In the genomic region with DNA sequence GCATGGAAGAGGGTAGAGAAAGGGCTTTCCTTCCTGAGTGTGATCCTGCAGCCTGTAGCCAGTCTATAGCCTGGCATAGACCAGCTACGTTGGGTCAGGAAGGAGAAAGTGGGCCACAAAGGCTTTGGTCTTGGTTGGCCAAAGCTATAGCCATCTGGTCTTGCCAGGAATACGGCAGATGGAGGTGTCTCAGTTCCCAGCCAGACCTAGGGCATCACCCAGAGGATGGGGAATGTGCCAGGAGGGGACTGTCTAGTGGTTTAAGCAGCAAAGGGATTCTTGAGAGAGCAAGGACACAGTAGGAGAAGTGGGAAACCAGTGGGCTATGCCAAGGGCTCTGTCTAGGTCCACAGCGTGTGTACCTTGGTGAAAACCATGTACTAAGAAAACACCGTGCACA, we compare ENCODE assay signal across 31 mouse cellular contexts.
DNase-seq lines count a peak whose midpoint lies in the region; ATAC-seq and TF ChIP-seq lines count a peak whose summit lies in the region.
"Had no signal": no experiment of that assay in that cellular context is flagged by ENCODE, and none has a peak within 500 bp of the region (broad histone marks: within the 10 kb centered on the region; RNA-seq: fewer than 3 reads in every experiment).

No protein-coding gene starts in this region.

- H3K4me1 ChIP-seq in midbrain, postnatal 0 days (ENCODE audit: insufficient read depth, low read length), result no peaks in the 10 kb centered on the region
- 0 out of 2 replicates have a peak, but pooled peaks cover 5% of the 10 kb centered on the region for H3K4me1 ChIP-seq in midbrain, embryonic 13.5 days (replicated peaks)
- H3K4me1 ChIP-seq: embryonic facial prominence, embryonic 13.5 days; forebrain, embryonic 12.5 days; hindbrain, embryonic 12.5 days; kidney, embryonic 15.5 days; liver, embryonic 12.5 days; midbrain, embryonic 15.5 days had no signal

- H3K4me2 ChIP-seq in midbrain, postnatal 0 days (ENCODE audit: low read depth, low read length, poor library complexity, severe bottlenecking), result no peak overlapping the region
- no peak overlapping the region for H3K4me2 ChIP-seq in midbrain, embryonic 13.5 days (replicated peaks)
- H3K4me2 ChIP-seq: embryonic facial prominence, embryonic 13.5 days; forebrain, embryonic 12.5 days; hindbrain, embryonic 12.5 days; kidney, embryonic 15.5 days; liver, embryonic 12.5 days; midbrain, embryonic 15.5 days had no signal

- WGBS in midbrain, postnatal 0 days, result 90% methylated on average over 4 of the region's 4 CpGs
- 85% methylated on average over 4 of the region's 4 CpGs for WGBS in midbrain, embryonic 13.5 days

- intact Hi-C loops in gastrocnemius, adult 2 months (cut with DNase I), result no loop called here

- TF ChIP-seq CTCF in midbrain, postnatal 0 days (IDR thresholded peaks at IDR 0.05), result no peak
- no peak for TF ChIP-seq CTCF in gastrocnemius, adult 2 months (IDR thresholded peaks at IDR 0.05)

- H3K27ac ChIP-seq in midbrain, postnatal 0 days (ENCODE audit: low read depth, low read length), result no peak overlapping the region
- no peak overlapping the region for H3K27ac ChIP-seq in midbrain, embryonic 13.5 days
- no peak overlapping the region for H3K27ac ChIP-seq in gastrocnemius, adult 2 months
- H3K27ac ChIP-seq: embryonic facial prominence, embryonic 13.5 days; forebrain, embryonic 12.5 days; hindbrain, embryonic 12.5 days; kidney, embryonic 15.5 days; layer of hippocampus, adult 2 months; left cerebral cortex, adult 2 months; liver, embryonic 12.5 days; macrophage; midbrain, embryonic 15.5 days had no signal

- DNase-seq in midbrain, postnatal 0 days (ENCODE audit: low spot score), result peak; percentile 59
- DNase-seq in cerebellum, adult 18-20 months, result peak; percentile 90 to 94
- peak; percentile 96 to 97 for DNase-seq in cerebellum, postnatal 10 days
- no peak for DNase-seq in gastrocnemius, adult 2 months
- DNase-seq in heart, adult 8-10 months (ENCODE audit: low spot score), result no peak
- DNase-seq: adrenal gland, adult 2 months; B cell, adult 2 months; forebrain, postnatal 0 days; gastrocnemius, postnatal 10 days; heart, postnatal 14 days; kidney, adult 11 months; kidney, postnatal 36 days; liver, postnatal 0 days; right cerebral cortex, postnatal 25 days; spleen, adult 18-20 months; thymus, adult 18-20 months; thymus, postnatal 25 days had no signal

- H3K4me3 ChIP-seq in midbrain, postnatal 0 days (ENCODE audit: low read depth, low read length), result no peak overlapping the region
- H3K4me3 ChIP-seq in midbrain, embryonic 13.5 days (replicated peaks), result no peak overlapping the region
- H3K4me3 ChIP-seq in gastrocnemius, adult 2 months, result no peak overlapping the region
- H3K4me3 ChIP-seq: embryonic facial prominence, embryonic 13.5 days; erythroblast, embryonic 14.5 days; forebrain, embryonic 12.5 days; hindbrain, embryonic 12.5 days; kidney, embryonic 15.5 days; layer of hippocampus, adult 2 months; left cerebral cortex, adult 2 months; liver, embryonic 12.5 days; midbrain, embryonic 15.5 days had no signal

- H3K9ac ChIP-seq in midbrain, postnatal 0 days (replicated peaks; ENCODE audit: low read length, poor library complexity, severe bottlenecking), result no peak overlapping the region
- H3K9ac ChIP-seq in midbrain, embryonic 13.5 days (replicated peaks), result no peak overlapping the region
- H3K9ac ChIP-seq: embryonic facial prominence, embryonic 13.5 days; forebrain, embryonic 12.5 days; forebrain, postnatal 0 days; hindbrain, embryonic 12.5 days; kidney, embryonic 15.5 days; liver, embryonic 12.5 days; liver, postnatal 0 days; midbrain, embryonic 15.5 days had no signal

- ATAC-seq in midbrain, postnatal 0 days (ENCODE audit: low FRiP score), result no peak
- no peak for ATAC-seq in midbrain, embryonic 13.5 days
- no peak for ATAC-seq in erythroblast, adult 5-6 weeks (replicated peaks; ENCODE audit: low FRiP score, poor library complexity, severe bottlenecking)
- ATAC-seq: activated CD4-positive, CD25-positive, alpha-beta regulatory T cell, adult 4 months; forebrain, postnatal 0 days; inflammation-experienced regulatory T-cells, adult 6 months; liver, embryonic 12.5 days; liver, postnatal 0 days; midbrain, embryonic 15.5 days had no signal

- no peaks in the 10 kb centered on the region for H3K9me3 ChIP-seq in midbrain, postnatal 0 days (ENCODE audit: low read length)
- no peaks in the 10 kb centered on the region for H3K9me3 ChIP-seq in midbrain, embryonic 13.5 days
- H3K9me3 ChIP-seq: embryonic facial prominence, embryonic 13.5 days; forebrain, embryonic 12.5 days; hindbrain, embryonic 12.5 days; kidney, embryonic 15.5 days; liver, embryonic 12.5 days; midbrain, embryonic 15.5 days had no signal

- H3K36me3 ChIP-seq in midbrain, postnatal 0 days (ENCODE audit: insufficient read depth, low read length), result no peaks in the 10 kb centered on the region
- H3K36me3 ChIP-seq in midbrain, embryonic 13.5 days, result no peaks in the 10 kb centered on the region
- H3K36me3 ChIP-seq: embryonic facial prominence, embryonic 13.5 days; forebrain, embryonic 12.5 days; hindbrain, embryonic 12.5 days; kidney, embryonic 15.5 days; liver, embryonic 12.5 days; midbrain, embryonic 15.5 days had no signal

- no peaks in the 10 kb centered on the region for H3K27me3 ChIP-seq in midbrain, postnatal 0 days (ENCODE audit: insufficient read depth, low read length)
- H3K27me3 ChIP-seq in midbrain, embryonic 13.5 days, result no peaks in the 10 kb centered on the region
- H3K27me3 ChIP-seq: embryonic facial prominence, embryonic 13.5 days; liver, embryonic 12.5 days; midbrain, embryonic 15.5 days had no signal

Comparison
In these comparisons a context has a peak if more than half of its experiments do, and no peak if none do; other contexts are left out.
1. DNase-seq: peak in midbrain, postnatal 0 days (single experiment), cerebellum, adult 18-20 months (2 of 2) and cerebellum, postnatal 10 days (2 of 2); none in gastrocnemius, adult 2 months (single experiment) and heart, adult 8-10 months (single experiment).